Mouse (Mus musculus) kidney, postnatal 10 days (tissue): ENCODE data around the gene Crocc.

Experiments used
- DNase-seq: peaks from one replicate; pipeline ENCODE4 v3.0.0; 2021; ENCODE audit warnings: mixed read lengths

Crocc gene

GRCm38 (mm10) chr4:140984544-140984943 lies 75.8 kb downstream of the Crocc start:
- no peak for DNase-seq

GRCm38 (mm10) chr4:140983442-140983841 lies 76.9 kb downstream of the Crocc start:
- peak; percentile 55 for DNase-seq

- DNase-seq, result no peak
Measured at GRCm38 (mm10) chr4:140982808-140983207, 77.5 kb downstream of the Crocc start.

- no peak for DNase-seq
Measured at GRCm38 (mm10) chr4:140981605-140982004, 78.7 kb downstream of the Crocc start.

GRCm38 (mm10) chr4:140977886-140978692 lies 82.3 kb downstream of the Crocc start:
- DNase-seq, result peak; percentile 13

- peak; percentile 10 for DNase-seq
Measured at GRCm38 (mm10) chr4:140977278-140977677, 83.1 kb downstream of the Crocc start.

GRCm38 (mm10) chr4:140975356-140975755 lies 85.0 kb downstream of the Crocc start:
- DNase-seq, result no peak

- no peak for DNase-seq
Measured at GRCm38 (mm10) chr4:140974408-140974807, 85.9 kb downstream of the Crocc start.

- DNase-seq, result no peak
Measured at GRCm38 (mm10) chr4:140971691-140972090, 88.7 kb downstream of the Crocc start.

GRCm38 (mm10) chr4:140967386-140968159 lies 92.8 kb downstream of the Crocc start:
- DNase-seq, result no peak
